Mouse (Mus musculus) stomach, postnatal 0 days (tissue): ENCODE results near the gene Rasgef1b.

Experiments used
- CTCF ChIP-seq: IDR thresholded peaks from 2 replicates; pipeline ENCODE4 v1.5.1; 2016; ENCODE audit warnings: antibody characterized with exemption, low read depth, mild to moderate bottlenecking, moderate library complexity
- EP300 ChIP-seq: optimal IDR thresholded peaks from 2 replicates; pipeline ENCODE3; 2016; ENCODE audit warnings: antibody characterized with exemption

- TF ChIP-seq CTCF (peak; percentile 50), EP300 (no peak)
Measured at GRCm38 (mm10) chr5:99634010-99634541, 94.8 kb downstream of the Rasgef1b start.
